Mouse (Mus musculus): Measurements from ENCODE around the gene Gm15127.
"Not testable (repeated sequence)": the region's sequence is repeated elsewhere in the genome, so short reads cannot be mapped to it uniquely, and the experiment has no call there.

Gm15127 gene

DNA sequence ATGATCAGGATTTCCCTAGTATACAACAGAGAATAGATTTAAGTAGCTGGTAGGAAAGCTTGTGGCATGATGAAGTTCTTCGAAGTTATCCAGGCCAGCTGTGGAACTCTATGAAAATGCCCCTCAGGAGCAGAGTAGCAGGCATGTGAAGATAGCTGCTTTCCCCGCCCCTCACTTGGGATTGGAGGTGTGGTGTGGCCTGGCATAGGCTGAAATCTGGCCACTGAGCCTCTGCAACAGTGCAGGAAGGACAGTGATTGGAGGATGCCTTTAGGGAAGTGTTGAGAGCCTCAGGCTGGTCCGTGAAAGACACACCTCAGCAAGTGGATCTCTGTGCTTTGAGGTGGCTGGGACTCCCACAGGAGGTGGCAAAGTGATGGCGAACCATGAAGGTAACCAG is at the start of gene Gm15127:
Gene Gm15127, plus strand, starts transcription at position 301 of the 400 bp plus-strand sequence.
- POLR2A ChIA-PET, CTCF ChIA-PET: not testable (repeated sequence)

DNA sequence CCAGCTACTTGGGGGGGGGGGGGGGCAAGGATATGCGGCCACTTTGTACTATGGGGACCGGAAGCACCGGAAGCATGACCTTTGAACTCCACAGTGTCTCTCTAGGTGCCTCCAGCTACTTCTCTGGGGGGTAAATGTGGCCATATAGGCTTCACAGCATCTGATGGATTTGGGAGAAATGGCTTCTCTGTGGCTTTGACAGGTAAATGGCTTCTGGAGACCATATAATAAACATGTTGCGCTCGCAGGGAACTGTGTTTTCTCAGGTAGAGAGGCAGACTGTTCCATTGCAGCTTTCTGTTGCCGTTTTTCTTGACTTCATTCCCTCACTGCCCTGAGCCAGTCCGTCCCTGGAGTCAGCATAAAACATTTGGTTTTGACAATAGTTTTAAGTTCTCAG is 48.3 kb upstream of the Gm15127 start, which contains the start of gene Gm8334:
Gene Gm8334, minus strand, starts transcription at position 101 of the 400 bp plus-strand sequence.
- POLR2A ChIA-PET, CTCF ChIA-PET: not testable (repeated sequence)

DNA sequence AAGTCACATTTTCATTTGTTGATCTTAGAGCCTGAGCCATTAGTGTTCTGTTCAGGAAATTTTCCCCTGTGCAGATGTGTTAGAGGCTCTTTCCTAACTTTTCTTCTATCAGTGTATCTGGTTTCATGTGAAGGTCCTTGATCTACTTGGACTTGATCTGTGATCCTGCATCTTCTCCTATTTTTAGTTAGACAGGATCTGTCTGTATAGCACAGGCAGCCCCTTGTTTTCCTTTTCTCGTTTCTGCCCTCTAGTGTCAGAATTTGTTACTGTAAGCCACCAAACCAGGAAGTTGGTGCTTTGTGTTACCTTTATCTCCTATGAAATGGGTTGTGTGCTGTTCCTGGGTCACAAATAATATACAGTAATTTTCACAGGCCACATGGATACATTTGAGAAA is 12.9 kb downstream of the Gm15127 start:
- CTCF ChIA-PET, POLR2A ChIA-PET: not testable (repeated sequence)
